In genomic region chr8:114439334-114440204, GRCm38 (mm10) we compare ENCODE assay signal across 8 mouse cellular contexts. TPM values are rescaled to one million over a fixed set of nuclear protein-coding genes. Genes with fewer than 3 reads are reported as not detected.
DNase-seq lines count a peak whose midpoint lies in the region; ATAC-seq and TF ChIP-seq lines count a peak whose summit lies in the region.

TSS of gene Wwox (plus strand) at chr8:114439655.

- H3K36me3 ChIP-seq in heart, embryonic 12.5 days = no peaks in the 10 kb centered on the region
- no peaks in the 10 kb centered on the region for H3K36me3 ChIP-seq in kidney, postnatal 0 days (ENCODE audit: insufficient read depth, low read length)
- H3K36me3 ChIP-seq in liver, embryonic 11.5 days (ENCODE audit: control insufficient read depth, insufficient read depth, low read length) = no peaks in the 10 kb centered on the region
- no peaks in the 10 kb centered on the region for H3K36me3 ChIP-seq in stomach, embryonic 14.5 days (ENCODE audit: control insufficient read depth, insufficient read depth, low read length)

- H3K27ac ChIP-seq in heart, embryonic 12.5 days (ENCODE audit: poor library complexity, severe bottlenecking) = peak within 1 kb of the TSS; percentile 63
- peak within 1 kb of the TSS; percentile 70 for H3K27ac ChIP-seq in kidney, postnatal 0 days
- peak within 1 kb of the TSS; percentile 79 for H3K27ac ChIP-seq in liver, embryonic 11.5 days (ENCODE audit: low read depth, low read length)
- peak within 1 kb of the TSS; percentile 71; the same call in 1 of the 2 replicates for H3K27ac ChIP-seq in stomach, embryonic 14.5 days (ENCODE audit: low read length)

- no peaks in the 10 kb centered on the region for H3K9me3 ChIP-seq in heart, embryonic 12.5 days (replicated peaks)
- H3K9me3 ChIP-seq in kidney, postnatal 0 days (replicated peaks; ENCODE audit: low read length) = no peaks in the 10 kb centered on the region
- H3K9me3 ChIP-seq in liver, embryonic 11.5 days (ENCODE audit: control insufficient read depth, low read length) = no peaks in the 10 kb centered on the region
- no peaks in the 10 kb centered on the region for H3K9me3 ChIP-seq in stomach, embryonic 14.5 days (ENCODE audit: control insufficient read depth, low read depth, low read length)

- no peaks in the 10 kb centered on the region for H3K27me3 ChIP-seq in heart, embryonic 12.5 days (replicated peaks)
- H3K27me3 ChIP-seq in kidney, postnatal 0 days (ENCODE audit: insufficient read depth, low read length) = no peaks in the 10 kb centered on the region
- H3K27me3 ChIP-seq in liver, embryonic 11.5 days (replicated peaks; ENCODE audit: control insufficient read depth, insufficient read depth, low read length) = no peaks in the 10 kb centered on the region
- H3K27me3 ChIP-seq in stomach, embryonic 14.5 days (ENCODE audit: control insufficient read depth, insufficient read depth, low read length) = no peaks in the 10 kb centered on the region

- H3K4me1 ChIP-seq in heart, embryonic 12.5 days (replicated peaks) = peaks cover 7% of the 10 kb centered on the region
- peaks cover 7% of the 10 kb centered on the region for H3K4me1 ChIP-seq in kidney, postnatal 0 days (replicated peaks; ENCODE audit: insufficient read depth, low read length)
- H3K4me1 ChIP-seq in liver, embryonic 11.5 days (replicated peaks; ENCODE audit: control insufficient read depth, insufficient read depth, low read length) = peaks cover 6% of the 10 kb centered on the region
- H3K4me1 ChIP-seq in stomach, embryonic 14.5 days (ENCODE audit: control insufficient read depth, insufficient read depth, low read length) = peaks cover 5% of the 10 kb centered on the region; the same call in 1 of the 2 replicates

- peak within 1 kb of the TSS; percentile 74 for H3K9ac ChIP-seq in heart, embryonic 12.5 days
- H3K9ac ChIP-seq in kidney, postnatal 0 days (ENCODE audit: low read depth, low read length) = peak within 1 kb of the TSS; percentile 54
- H3K9ac ChIP-seq in liver, embryonic 11.5 days (ENCODE audit: low read depth, low read length) = peak within 1 kb of the TSS; percentile 88
- peak within 1 kb of the TSS; percentile 55 for H3K9ac ChIP-seq in stomach, embryonic 14.5 days (replicated peaks; ENCODE audit: low read depth, low read length)

- DNase-seq in CD4-positive helper T cell, adult 2 months (ENCODE audit: low read depth, low spot score) = peak; percentile 98
- peak; percentile 98 for DNase-seq in brain, embryonic 18.5 days (ENCODE audit: low read depth, low spot score)
- DNase-seq in kidney, postnatal 0 days (ENCODE audit: low spot score) = peak; percentile 100
- DNase-seq in liver, embryonic 11.5 days (ENCODE audit: low spot score) = peak; percentile 99
- peak; percentile 100 for DNase-seq in naive thymus-derived CD4-positive, alpha-beta T cell, adult 2 months (ENCODE audit: low read depth)

- TF ChIP-seq CTCF in kidney, postnatal 0 days (IDR thresholded peaks at IDR 0.05; ENCODE audit: low read depth) = peak; percentile 79

- peak within 1 kb of the TSS; percentile 79 for H3K4me2 ChIP-seq in heart, embryonic 12.5 days
- H3K4me2 ChIP-seq in kidney, postnatal 0 days (ENCODE audit: low read length) = peak within 1 kb of the TSS; percentile 92
- peak within 1 kb of the TSS; percentile 88 for H3K4me2 ChIP-seq in liver, embryonic 11.5 days
- H3K4me2 ChIP-seq in stomach, embryonic 14.5 days (replicated peaks; ENCODE audit: low read depth, low read length) = peak within 1 kb of the TSS; percentile 81

- WGBS in heart, embryonic 12.5 days = under 1% methylated on average over 54 of the region's 54 CpGs
- WGBS in kidney, postnatal 0 days = under 1% methylated on average over 54 of the region's 54 CpGs
- WGBS in liver, embryonic 11.5 days = under 1% methylated on average over 54 of the region's 54 CpGs
- under 1% methylated on average over 52 of the region's 54 CpGs for WGBS in stomach, embryonic 14.5 days

- peak; percentile 90 for ATAC-seq in erythroid progenitor cell, adult 5-6 weeks (replicated peaks; ENCODE audit: low FRiP score, poor library complexity, severe bottlenecking)
- ATAC-seq in heart, embryonic 12.5 days (ENCODE audit: insufficient number of reproducible peaks, low FRiP score) = peak; percentile 97
- peak; percentile 98 for ATAC-seq in kidney, postnatal 0 days (replicated peaks; ENCODE audit: low FRiP score, low read depth)
- peak; percentile 93 for ATAC-seq in liver, embryonic 11.5 days (replicated peaks; ENCODE audit: low FRiP score)
- peak; percentile 97 for ATAC-seq in stomach, embryonic 14.5 days (ENCODE audit: insufficient number of reproducible peaks, insufficient read depth, low FRiP score, low read depth)

- peak within 1 kb of the TSS; percentile 62 for H3K4me3 ChIP-seq in heart, embryonic 12.5 days
- peak within 1 kb of the TSS; percentile 68 for H3K4me3 ChIP-seq in kidney, postnatal 0 days (replicated peaks; ENCODE audit: low read depth, low read length)
- peak within 1 kb of the TSS; percentile 82 for H3K4me3 ChIP-seq in liver, embryonic 11.5 days (ENCODE audit: low read depth, low read length)
- peak within 1 kb of the TSS; percentile 76 for H3K4me3 ChIP-seq in stomach, embryonic 14.5 days (ENCODE audit: low read depth, low read length)

RNA-seq across cellular contexts. Expression of gene Wwox, which starts in this region (rescaled TPM):
- 3.2 and 3.8 TPM in 2 replicates for total RNA-seq in erythroid progenitor cell, adult 5-6 weeks (2015; ENCODE audit: low replicate concordance)
- total RNA-seq in erythroid progenitor cell, adult 5-6 weeks (2017; ENCODE audit: low replicate concordance) = 3.9 and 11.2 TPM in 2 replicates
- 10.4 and 11.4 TPM in 2 replicates for polyA plus RNA-seq in heart, embryonic 12.5 days (2016; fragmentation: Nextera tagmentation; extraction: Ambion mirVana)
- 16.3 and 18.6 TPM in 2 replicates for polyA plus RNA-seq in kidney, postnatal 0 days (2015; fragmentation: Nextera tagmentation; extraction: Ambion mirVana)
- polyA plus RNA-seq in liver, embryonic 11.5 days (2014; fragmentation: Nextera tagmentation; extraction: Ambion mirVana) = 7.3 and 9.1 TPM in 2 replicates
- polyA plus RNA-seq in stomach, embryonic 14.5 days (2014; fragmentation: Nextera tagmentation; extraction: Ambion mirVana) = 15.4 and 18.1 TPM in 2 replicates

Comparison
In these comparisons a context has a peak if more than half of its experiments do, and no peak if none do; other contexts are left out.
1. Peak in every context shown above with its lines: DNase-seq, ATAC-seq, H3K4me3 ChIP-seq and H3K27ac ChIP-seq.